Mouse (Mus musculus): ENCODE results near the gene Dnah3. TPM values are rescaled to one million over a fixed set of nuclear protein-coding genes. Genes with fewer than 3 reads are reported as not detected.

Gene Dnah3
- polyA plus RNA-seq, 1 experiment = 0.29 TPM

DNA sequence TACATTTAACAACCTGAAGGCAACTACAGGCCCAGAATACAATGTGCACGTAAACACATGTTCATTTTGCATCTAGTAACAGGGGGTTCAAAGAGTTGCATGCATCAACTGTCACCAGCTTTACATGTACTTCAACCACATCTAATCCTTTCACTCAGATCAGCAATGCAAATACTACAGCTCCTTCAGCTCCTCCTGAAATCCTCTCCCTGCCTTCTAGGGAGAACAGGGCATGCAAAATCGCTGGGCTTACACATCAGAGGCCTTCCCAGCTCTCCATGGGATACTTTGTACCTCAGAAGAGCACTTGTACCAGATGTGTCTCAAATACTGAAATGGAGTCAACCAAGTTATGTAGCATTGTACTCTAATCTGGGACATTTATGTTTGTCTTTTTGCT, 222.0 kb downstream of the Dnah3 start:
- Histone ChIP-seq H3K4me1 (ENCODE audit: control insufficient read depth, insufficient read depth, low read length) (peaks cover 2% of the 10 kb centered on the region), H3K4me3 (ENCODE audit: insufficient read depth, low read length) (no peak overlapping the region), H3K27ac (ENCODE audit: insufficient read depth, low read length) (no peak overlapping the region)
- TF ChIP-seq POLR2A (IDR thresholded peaks at IDR 0.05; ENCODE audit: extremely low read depth, insufficient read depth, low read length) (no peak), CTCF (IDR thresholded peaks at IDR 0.05; ENCODE audit: extremely low read depth, insufficient read depth, low read length) (no peak)

Other genes starting within 250 kb of the Dnah3 start
- 16.3 and 19.5 TPM in 2 replicates for gene Lyrm1, start 199.4 kb downstream of the Dnah3 start, polyA plus RNA-seq (2012; rRNA removed)
- gene Dcun1d3, start 199.0 kb downstream of the Dnah3 start, polyA plus RNA-seq (2012; rRNA removed) = 8.8 and 10.9 TPM in 2 replicates
- gene Tmem159, start 7.1 kb upstream of the Dnah3 start, polyA plus RNA-seq (2012; rRNA removed) = 12.3 and 13.4 TPM in 2 replicates
- gene Zp2, start 50.0 kb upstream of the Dnah3 start, polyA plus RNA-seq (2012; rRNA removed) = 0.28 and 0.38 TPM in 2 replicates
- gene Anks4b, start 78.6 kb upstream of the Dnah3 start, polyA plus RNA-seq (2012; rRNA removed) = 0.04 and 0.17 TPM in 2 replicates
- 66.2 and 71.7 TPM in 2 replicates for gene Crym, start 106.8 kb upstream of the Dnah3 start, polyA plus RNA-seq (2012; rRNA removed)
- gene Abca14, start 108.7 kb upstream of the Dnah3 start, polyA plus RNA-seq (2012; rRNA removed) = not detected in 2 replicates
- gene Abca15, start 233.4 kb upstream of the Dnah3 start, polyA plus RNA-seq (2012; rRNA removed) = not detected in 2 replicates

Data from cortical plate, adult 2 months (tissue).